Comparison of ENCODE assay signal across 17 mouse cellular contexts in the genomic region with DNA sequence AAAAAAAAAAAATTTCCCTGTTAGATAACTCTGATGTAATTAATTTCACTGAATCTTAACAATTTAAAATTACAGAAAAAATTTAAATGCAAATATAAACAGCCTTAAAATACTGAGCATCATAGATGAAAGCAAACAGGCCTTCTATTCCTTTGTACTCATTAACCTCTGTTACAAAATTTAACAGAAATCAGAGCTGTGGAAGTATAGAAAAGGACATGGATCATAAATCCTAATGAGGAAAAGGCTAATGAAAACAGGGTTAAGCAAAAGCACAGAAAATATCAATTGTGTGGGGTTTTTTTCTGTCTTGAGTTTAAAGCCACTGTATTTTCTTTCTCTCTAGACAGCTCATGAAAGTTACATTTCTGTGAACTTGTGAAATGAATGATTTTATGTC.
A peak's percentile ranks its signal among the peaks of the same experiment; 100 is the strongest.
DNase-seq lines count a peak whose midpoint lies in the region; ATAC-seq and TF ChIP-seq lines count a peak whose summit lies in the region.
"Had no signal": no experiment of that assay in that cellular context is flagged by ENCODE, and none has a peak within 500 bp of the region (broad histone marks: within the 10 kb centered on the region; RNA-seq: fewer than 3 reads in every experiment).

No protein-coding gene starts in this region.

- no peaks in the 10 kb centered on the region for H3K27me3 ChIP-seq in forebrain, embryonic 16.5 days (replicated peaks; ENCODE audit: control insufficient read depth, insufficient read depth, low read length)
- H3K27me3 ChIP-seq in midbrain, embryonic 11.5 days (ENCODE audit: control insufficient read depth, insufficient read depth, low read length), result no peaks in the 10 kb centered on the region
- H3K27me3 ChIP-seq in neural tube, embryonic 14.5 days (ENCODE audit: control insufficient read depth, insufficient read depth, low read length), result no peaks in the 10 kb centered on the region
- H3K27me3 ChIP-seq in heart, adult 2 months (ENCODE audit: control insufficient read depth, insufficient read depth, low read length), result no peaks in the 10 kb centered on the region
- H3K27me3 ChIP-seq: liver, embryonic 15.5 days had no signal

- no peaks in the 10 kb centered on the region for H3K9me3 ChIP-seq in forebrain, embryonic 16.5 days (ENCODE audit: control insufficient read depth, low read length)
- H3K9me3 ChIP-seq in midbrain, embryonic 11.5 days (ENCODE audit: control insufficient read depth, low read length), result no peaks in the 10 kb centered on the region
- no peaks in the 10 kb centered on the region for H3K9me3 ChIP-seq in neural tube, embryonic 14.5 days (ENCODE audit: control insufficient read depth, low read length)
- H3K9me3 ChIP-seq: heart, embryonic 10.5 days; limb, embryonic 13.5 days; liver, embryonic 15.5 days had no signal

- H3K4me3 ChIP-seq in layer of hippocampus, adult 2 months, result no peak overlapping the region
- no peak overlapping the region for H3K4me3 ChIP-seq in forebrain, embryonic 16.5 days (replicated peaks; ENCODE audit: low read length)
- H3K4me3 ChIP-seq in midbrain, embryonic 11.5 days (ENCODE audit: low read depth, low read length), result no peak overlapping the region
- no peak overlapping the region for H3K4me3 ChIP-seq in neural tube, embryonic 14.5 days (ENCODE audit: low read depth, low read length)
- no peak overlapping the region for H3K4me3 ChIP-seq in heart, adult 2 months
- H3K4me3 ChIP-seq: heart, embryonic 10.5 days; limb, embryonic 13.5 days; liver, embryonic 15.5 days had no signal

- no peak for TF ChIP-seq POLR2A in heart, adult 2 months (IDR thresholded peaks at IDR 0.05; ENCODE audit: insufficient read depth, low read depth, low read length)

- intact Hi-C loops in heart, adult 2 months (cut with DNase I), result no loop called here

- H3K27ac ChIP-seq in layer of hippocampus, adult 2 months, result peak overlapping the region; percentile 99
- peak overlapping the region; percentile 94 for H3K27ac ChIP-seq in forebrain, embryonic 16.5 days (ENCODE audit: low read length)
- peak overlapping the region; percentile 80; the same call in 1 of the 2 replicates for H3K27ac ChIP-seq in midbrain, embryonic 11.5 days (ENCODE audit: low read depth, low read length)
- H3K27ac ChIP-seq in neural tube, embryonic 14.5 days (ENCODE audit: low read depth, low read length), result peak overlapping the region; percentile 89
- H3K27ac ChIP-seq in heart, adult 2 months, result no peak overlapping the region
- H3K27ac ChIP-seq: heart, embryonic 10.5 days; limb, embryonic 13.5 days; liver, embryonic 15.5 days had no signal

- ATAC-seq in forebrain, embryonic 16.5 days, result no peak
- ATAC-seq in midbrain, embryonic 11.5 days (ENCODE audit: low FRiP score), result no peak
- ATAC-seq in neural tube, embryonic 14.5 days (ENCODE audit: low read depth), result no peak
- ATAC-seq: intestine, embryonic 16.5 days had no signal

- H3K9ac ChIP-seq in forebrain, embryonic 16.5 days (replicated peaks; ENCODE audit: low read depth, low read length), result no peak overlapping the region
- no peak overlapping the region; the same call in 1 of the 2 replicates for H3K9ac ChIP-seq in midbrain, embryonic 11.5 days (ENCODE audit: low read length)
- peak overlapping the region; percentile 43; the same call in 1 of the 2 replicates for H3K9ac ChIP-seq in neural tube, embryonic 14.5 days (replicated peaks; ENCODE audit: low read depth, low read length)
- no peak overlapping the region for H3K9ac ChIP-seq in heart, adult 2 months (ENCODE audit: low read depth, low read length)
- H3K9ac ChIP-seq: limb, embryonic 13.5 days; liver, embryonic 15.5 days had no signal

- H3K4me2 ChIP-seq in forebrain, embryonic 16.5 days (ENCODE audit: low read length), result peak overlapping the region; percentile 44
- no peak overlapping the region for H3K4me2 ChIP-seq in midbrain, embryonic 11.5 days
- peak overlapping the region; percentile 39; the same call in 1 of the 2 replicates for H3K4me2 ChIP-seq in neural tube, embryonic 14.5 days (ENCODE audit: low read depth, low read length)
- H3K4me2 ChIP-seq: limb, embryonic 13.5 days; liver, embryonic 15.5 days had no signal

- no peak for TF ChIP-seq CTCF in layer of hippocampus, adult 2 months (conservative IDR thresholded peaks at IDR 0.05)
- no peak for TF ChIP-seq CTCF in heart, adult 2 months (IDR thresholded peaks at IDR 0.05)

- H3K4me1 ChIP-seq in forebrain, embryonic 16.5 days (replicated peaks; ENCODE audit: control insufficient read depth, insufficient read depth, low read length), result peaks cover 35% of the 10 kb centered on the region
- H3K4me1 ChIP-seq in midbrain, embryonic 11.5 days (ENCODE audit: control insufficient read depth, insufficient read depth, low read length), result peaks cover 36% of the 10 kb centered on the region
- H3K4me1 ChIP-seq in neural tube, embryonic 14.5 days (ENCODE audit: control insufficient read depth, insufficient read depth, low read length), result peaks cover 20% of the 10 kb centered on the region
- no peaks in the 10 kb centered on the region for H3K4me1 ChIP-seq in heart, adult 2 months (ENCODE audit: control insufficient read depth, insufficient read depth, low read length)
- H3K4me1 ChIP-seq: heart, embryonic 10.5 days; liver, embryonic 15.5 days had no signal

- H3K36me3 ChIP-seq in forebrain, embryonic 16.5 days (ENCODE audit: control insufficient read depth, insufficient read depth), result no peaks in the 10 kb centered on the region
- no peaks in the 10 kb centered on the region for H3K36me3 ChIP-seq in midbrain, embryonic 11.5 days (ENCODE audit: control insufficient read depth, insufficient read depth, low read length)
- H3K36me3 ChIP-seq in neural tube, embryonic 14.5 days (ENCODE audit: control insufficient read depth, insufficient read depth, low read length), result no peaks in the 10 kb centered on the region
- H3K36me3 ChIP-seq in heart, adult 2 months (ENCODE audit: control insufficient read depth, insufficient read depth, low read length), result no peaks in the 10 kb centered on the region
- H3K36me3 ChIP-seq: heart, embryonic 10.5 days; limb, embryonic 13.5 days; liver, embryonic 15.5 days had no signal

- DNase-seq in layer of hippocampus, adult 2 months (ENCODE audit: low spot score in 2 of 2), result no peak
- no peak for DNase-seq in layer of hippocampus, postnatal 10 days (ENCODE audit: low spot score in 2 of 2)
- no peak for DNase-seq in midbrain, embryonic 11.5 days (ENCODE audit: low spot score, missing footprints)
- no peak for DNase-seq in heart, adult 2 months
- DNase-seq in adrenal gland, postnatal 14 days, result no peak
- DNase-seq in spleen, adult 12 weeks (ENCODE audit: low spot score), result no peak
- DNase-seq: B cell, adult 2 months; gastrocnemius, postnatal 14 days; heart, postnatal 14 days; kidney, postnatal 4 days; lung, postnatal 36 days had no signal

- TF ChIP-seq EP300 in heart, adult 2 months (IDR thresholded peaks at IDR 0.05; ENCODE audit: insufficient read depth, low read depth, low read length), result no peak

- H3K79me2 ChIP-seq in heart, adult 2 months (replicated peaks; ENCODE audit: control insufficient read depth, insufficient read depth, low read length), result no peaks in the 10 kb centered on the region
